Mouse (Mus musculus) hindbrain, embryonic 11.5 days (tissue): Measurements from ENCODE around the gene Gpc1. TPM values are rescaled to one million over a fixed set of nuclear protein-coding genes. Genes with fewer than 3 reads are reported as not detected.

Source experiments
- ATAC-seq: fragments of 200-750 bp; cut with Nextera tagmentation; 2 replicates; pipeline ENCODE4 v1.8.0; 2017; ENCODE audit warnings: mild to moderate bottlenecking, moderate TSS enrichment, moderate library complexity; ENCODE audit not compliant: low FRiP score
- DNase-seq: peaks from one replicate; pipeline ENCODE4 v3.0.0-alpha.2; 2015; ENCODE audit warnings: low spot score
- H3K27ac ChIP-seq: fragments of 300-500 bp; sonication (generic); 2 replicates; pipeline ENCODE4 v1.5.1; 2014; ENCODE audit warnings: mild to moderate bottlenecking, low read depth, low read length
- H3K27me3 ChIP-seq: fragments of 300-500 bp; sonication (generic); 2 replicates; pipeline ENCODE4 v1.6.1; 2014; ENCODE audit warnings: mild to moderate bottlenecking, low read length, moderate library complexity, mixed read lengths; ENCODE audit not compliant: control insufficient read depth, insufficient read depth
- H3K36me3 ChIP-seq: fragments of 300-500 bp; sonication (generic); 2 replicates; pipeline ENCODE4 v1.6.1; 2014; ENCODE audit warnings: mild to moderate bottlenecking, low read length, moderate library complexity, mixed read lengths; ENCODE audit not compliant: control insufficient read depth, insufficient read depth
- H3K4me1 ChIP-seq: fragments of 300-500 bp; sonication (generic); replicated peaks from 2 replicates; pipeline ENCODE4 v1.6.1; 2014; ENCODE audit warnings: low read length, mixed read lengths; ENCODE audit not compliant: control insufficient read depth, insufficient read depth
- H3K4me2 ChIP-seq: fragments of 300-500 bp; sonication (generic); replicated peaks from 2 replicates; pipeline ENCODE4 v1.6.1; 2014; ENCODE audit warnings: mild to moderate bottlenecking, low read depth, low read length
- H3K4me3 ChIP-seq: fragments of 300-500 bp; sonication (generic); 2 replicates; pipeline ENCODE4 v1.5.1; 2014; ENCODE audit warnings: low read depth, low read length
- H3K9ac ChIP-seq: fragments of 300-500 bp; sonication (generic); 2 replicates; pipeline ENCODE4 v1.6.1; 2014; ENCODE audit warnings: low read depth, low read length
- H3K9me3 ChIP-seq: fragments of 300-500 bp; sonication (generic); 2 replicates; pipeline ENCODE4 v1.6.1; 2016; ENCODE audit warnings: low read length; ENCODE audit not compliant: control insufficient read depth
- WGBS: fragments of 180-500 bp; shearing (Covaris S2); extraction: QIAGEN DNeasy Blood & Tissue Kit; methylation state at CpG from one replicate; pipeline ENCODE4 v1.1.7; 2014; 5-methylcytosine and 5-hydroxymethylcytosine counted together
- polyA plus RNA-seq: library from polyadenylated mRNA; unstranded; fragments of >200 nt; fragmentation: Nextera tagmentation; extraction: Ambion mirVana; gene quantifications from 2 replicates; pipeline ENCODE4 v1.2.1, GENCODE M21; 2014

The Gpc1 gene
- polyA plus RNA-seq, 1 experiment from 2014 or later = 31.1 TPM

DNA sequence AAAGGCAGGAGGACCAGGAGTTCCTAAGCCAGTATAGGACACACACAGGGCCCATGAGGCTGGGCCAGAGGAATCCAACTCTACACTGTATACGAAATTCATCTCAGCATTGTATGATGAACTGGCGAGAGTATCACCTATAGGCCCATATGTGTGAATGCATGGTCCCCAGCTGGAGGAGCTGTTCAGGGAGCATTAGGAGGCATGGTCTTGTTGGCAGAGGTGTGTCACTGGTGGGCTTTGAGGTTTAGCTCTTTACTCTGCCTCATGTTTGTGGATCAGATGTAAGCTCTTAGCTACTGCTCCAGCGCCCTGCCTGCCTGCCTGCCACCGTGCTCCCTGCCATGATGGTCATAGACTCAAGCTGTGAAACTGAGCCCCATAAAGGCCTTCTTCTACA is 31.8 kb downstream of the Gpc1 start:
- no peak for ATAC-seq
- H3K9me3 ChIP-seq = no peaks in the 10 kb centered on the region
- no peak overlapping the region for H3K27ac ChIP-seq
- no peak overlapping the region for H3K4me2 ChIP-seq
- no peak for DNase-seq
- no peaks in the 10 kb centered on the region for H3K4me1 ChIP-seq
- H3K36me3 ChIP-seq = 0 out of 2 replicates have a peak, but pooled peaks cover 3% of the 10 kb centered on the region
- no peak overlapping the region for H3K4me3 ChIP-seq
- WGBS = 84% methylated on average over 4 of the region's 4 CpGs
- H3K9ac ChIP-seq = no peak overlapping the region
- no peaks in the 10 kb centered on the region for H3K27me3 ChIP-seq

DNA sequence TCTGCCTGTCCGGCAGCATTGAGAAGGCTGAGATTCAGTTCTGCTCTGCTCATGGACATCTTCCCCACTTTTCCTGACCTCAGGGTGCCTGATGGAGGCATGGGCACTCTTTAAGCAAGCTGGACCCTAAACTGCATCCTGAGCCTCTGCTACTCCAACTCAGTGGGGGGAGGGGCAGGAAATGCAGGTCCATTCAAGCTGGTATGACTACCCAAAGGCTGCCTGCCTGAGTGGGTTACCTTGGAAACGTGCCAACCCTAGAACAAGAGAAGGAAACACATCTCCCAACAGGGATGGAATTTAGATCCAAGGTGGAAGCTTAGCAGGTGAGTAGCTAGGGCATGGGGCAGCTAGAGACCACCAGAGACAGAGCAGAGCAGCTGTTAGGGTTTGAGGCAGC is 34.7 kb downstream of the Gpc1 start:
- no peak overlapping the region for H3K4me3 ChIP-seq
- no peak overlapping the region for H3K4me2 ChIP-seq
- 75% methylated on average over 2 of the region's 2 CpGs for WGBS
- ATAC-seq (no peak), DNase-seq (no peak)
- no peaks in the 10 kb centered on the region for H3K36me3 ChIP-seq
- H3K9ac ChIP-seq = no peak overlapping the region
- H3K9me3 ChIP-seq = no peaks in the 10 kb centered on the region
- H3K4me1 ChIP-seq = no peaks in the 10 kb centered on the region
- H3K27me3 ChIP-seq = no peaks in the 10 kb centered on the region
- H3K27ac ChIP-seq = no peak overlapping the region

- no peak for DNase-seq
- H3K9me3 ChIP-seq = no peaks in the 10 kb centered on the region
- no peak overlapping the region for H3K4me2 ChIP-seq
- no peak overlapping the region for H3K4me3 ChIP-seq
- H3K27me3 ChIP-seq = no peaks in the 10 kb centered on the region
- WGBS = 80% methylated on average over 2 of the region's 2 CpGs
- no peak overlapping the region for H3K27ac ChIP-seq
- H3K4me1 ChIP-seq = no peaks in the 10 kb centered on the region
- no peak for ATAC-seq
- no peak overlapping the region for H3K9ac ChIP-seq
- H3K36me3 ChIP-seq = no peaks in the 10 kb centered on the region
These were observed 38.5 kb downstream of the Gpc1 start for GRCm38 (mm10) chr1:92869985-92870384.

- DNase-seq (no peak), ATAC-seq (no peak)
- no peaks in the 10 kb centered on the region for H3K36me3 ChIP-seq
- no peak overlapping the region for H3K4me3 ChIP-seq
- H3K9ac ChIP-seq = no peak overlapping the region
- no peaks in the 10 kb centered on the region for H3K9me3 ChIP-seq
- H3K4me2 ChIP-seq = no peak overlapping the region
- 86% methylated on average over 7 of the region's 7 CpGs for WGBS
- H3K4me1 ChIP-seq = no peaks in the 10 kb centered on the region
- no peaks in the 10 kb centered on the region for H3K27me3 ChIP-seq
- H3K27ac ChIP-seq = no peak overlapping the region
These were observed 41.2 kb downstream of the Gpc1 start for GRCm38 (mm10) chr1:92872666-92873065.

DNA sequence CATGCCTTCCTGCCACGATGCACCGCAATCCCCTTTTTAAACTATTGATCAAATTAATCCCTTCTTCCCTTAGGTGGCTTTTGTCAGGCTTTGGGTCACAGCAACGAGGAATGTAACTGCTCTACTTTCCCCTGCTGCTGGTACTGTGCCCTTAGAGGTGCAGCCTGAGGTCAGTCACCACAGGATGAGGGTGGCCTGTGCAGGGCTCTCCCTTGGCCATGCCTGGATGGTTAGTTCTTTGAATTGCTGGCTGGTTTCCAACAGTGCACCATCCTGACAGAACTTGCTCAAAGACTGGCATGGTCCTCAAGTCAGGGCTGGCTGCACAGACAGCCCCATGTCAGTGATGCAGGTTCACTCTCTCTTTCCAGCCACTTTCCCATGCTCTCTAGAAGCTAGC is 42.6 kb downstream of the Gpc1 start:
- 81% methylated on average over 3 of the region's 3 CpGs for WGBS
- H3K4me3 ChIP-seq = no peak overlapping the region
- no peak for ATAC-seq
- H3K27ac ChIP-seq = no peak overlapping the region
- no peaks in the 10 kb centered on the region for H3K9me3 ChIP-seq
- H3K9ac ChIP-seq = no peak overlapping the region
- no peaks in the 10 kb centered on the region for H3K27me3 ChIP-seq
- H3K4me1 ChIP-seq = no peaks in the 10 kb centered on the region
- no peak overlapping the region for H3K4me2 ChIP-seq
- DNase-seq = no peak
- no peaks in the 10 kb centered on the region for H3K36me3 ChIP-seq

- Histone ChIP-seq H3K27me3 (no peaks in the 10 kb centered on the region), H3K9ac (no peak overlapping the region), H3K4me2 (no peak overlapping the region), H3K36me3 (no peaks in the 10 kb centered on the region), H3K9me3 (no peaks in the 10 kb centered on the region), H3K4me3 (no peak overlapping the region), H3K27ac (no peak overlapping the region), H3K4me1 (no peaks in the 10 kb centered on the region)
- WGBS = 91% methylated on average over 8 of the region's 8 CpGs
- no peak for ATAC-seq
- no peak for DNase-seq
These were observed 44.1 kb downstream of the Gpc1 start for GRCm38 (mm10) chr1:92875360-92876111.

GRCm38 (mm10) chr1:92877431-92877978 is 46.1 kb downstream of the Gpc1 start:
- DNase-seq (no peak), ATAC-seq (no peak)
- H3K4me2 ChIP-seq = no peak overlapping the region
- no peaks in the 10 kb centered on the region for H3K9me3 ChIP-seq
- no peak overlapping the region for H3K4me3 ChIP-seq
- H3K9ac ChIP-seq = no peak overlapping the region
- 69% methylated on average over 12 of the region's 12 CpGs for WGBS
- no peak overlapping the region for H3K27ac ChIP-seq
- H3K4me1 ChIP-seq = no peaks in the 10 kb centered on the region
- H3K27me3 ChIP-seq = no peaks in the 10 kb centered on the region
- no peaks in the 10 kb centered on the region for H3K36me3 ChIP-seq

DNA sequence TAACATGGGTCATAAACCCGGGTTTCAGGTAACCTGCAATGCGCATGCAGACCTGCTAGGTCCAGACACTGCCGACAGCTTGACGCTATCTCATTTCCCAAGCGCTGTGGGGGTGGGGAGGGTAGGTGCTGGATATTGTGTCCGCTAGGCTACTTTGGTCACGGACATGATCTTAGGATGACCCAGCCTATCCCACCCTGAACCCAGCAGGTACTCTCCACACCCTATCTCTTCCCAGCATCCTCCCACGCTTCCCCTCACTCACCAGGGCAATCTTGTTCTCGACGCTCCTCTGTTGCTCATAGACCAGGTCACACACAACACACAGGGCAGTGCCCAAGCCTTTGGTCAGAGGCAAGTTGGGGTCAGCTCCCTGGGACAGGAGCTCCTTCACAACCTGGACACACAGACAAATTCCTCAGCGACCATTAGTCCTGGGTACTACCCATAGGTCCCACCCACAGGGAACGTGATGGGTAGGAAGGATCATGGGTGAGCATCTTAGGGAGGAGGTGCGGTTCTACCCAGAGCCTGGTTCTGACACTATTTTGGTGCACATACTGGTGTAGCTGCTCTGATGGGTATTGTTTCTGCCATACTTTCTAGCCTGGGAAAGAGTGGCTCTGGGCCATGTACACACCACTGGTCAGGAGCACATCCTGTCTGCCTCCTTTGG is 46.8 kb downstream of the Gpc1 start:
- Histone ChIP-seq H3K9ac (no peak overlapping the region), H3K4me1 (no peaks in the 10 kb centered on the region), H3K36me3 (no peaks in the 10 kb centered on the region), H3K9me3 (no peaks in the 10 kb centered on the region), H3K27me3 (no peaks in the 10 kb centered on the region), H3K27ac (no peak overlapping the region), H3K4me3 (no peak overlapping the region), H3K4me2 (no peak overlapping the region)
- WGBS = 87% methylated on average over 13 of the region's 13 CpGs
- DNase-seq (no peak), ATAC-seq (no peak)

- H3K36me3 ChIP-seq = no peaks in the 10 kb centered on the region
- 90% methylated on average over 12 of the region's 12 CpGs for WGBS
- H3K27ac ChIP-seq = no peak overlapping the region
- no peaks in the 10 kb centered on the region for H3K9me3 ChIP-seq
- H3K4me3 ChIP-seq = no peak overlapping the region
- H3K4me2 ChIP-seq = no peak overlapping the region
- H3K27me3 ChIP-seq = no peaks in the 10 kb centered on the region
- H3K4me1 ChIP-seq = no peaks in the 10 kb centered on the region
- ATAC-seq = no peak
- H3K9ac ChIP-seq = no peak overlapping the region
- no peak for DNase-seq
These were observed 47.8 kb downstream of the Gpc1 start for GRCm38 (mm10) chr1:92879266-92879665.
